Mouse (Mus musculus): ENCODE measurements at regions not wholly inside any gene's neighbourhood (a gene's known extent, or its start where the extent isn't known, plus 50 kb on each side); places are given as distances from the start of the nearest gene placed in this dataset.

- DNase-seq (ENCODE audit: inconsistent ontology term) = peak; percentile 96
Measured at GRCm38 (mm10) chr14:25226155-25226839, 232.7 kb upstream of the Zmiz1 start.

GRCm38 (mm10) chr14:25226840-25227506 lies 232.0 kb upstream of the Zmiz1 start:
- DNase-seq (ENCODE audit: inconsistent ontology term) = no peak

- no peak for DNase-seq (ENCODE audit: inconsistent ontology term)
Measured at GRCm38 (mm10) chr14:25228321-25229047, 230.5 kb upstream of the Zmiz1 start.

GRCm38 (mm10) chr14:25229569-25229968 lies 229.4 kb upstream of the Zmiz1 start:
- peak; percentile 68 for DNase-seq (ENCODE audit: inconsistent ontology term)

GRCm38 (mm10) chr14:25231881-25232280 lies 227.1 kb upstream of the Zmiz1 start:
- DNase-seq (ENCODE audit: inconsistent ontology term) = peak; percentile 35

GRCm38 (mm10) chr14:25236421-25236973 lies 222.5 kb upstream of the Zmiz1 start:
- DNase-seq (ENCODE audit: inconsistent ontology term) = no peak

- DNase-seq (ENCODE audit: inconsistent ontology term) = no peak
Measured at GRCm38 (mm10) chr14:25239335-25239960, 219.5 kb upstream of the Zmiz1 start.

GRCm38 (mm10) chr14:25242753-25243152 lies 216.2 kb upstream of the Zmiz1 start:
- no peak for DNase-seq (ENCODE audit: inconsistent ontology term)

- DNase-seq (ENCODE audit: inconsistent ontology term) = no peak
Measured at GRCm38 (mm10) chr14:25243289-25243688, 215.7 kb upstream of the Zmiz1 start.

- DNase-seq (ENCODE audit: inconsistent ontology term) = no peak
Measured at GRCm38 (mm10) chr14:25243698-25244097, 215.3 kb upstream of the Zmiz1 start.

- no peak for DNase-seq (ENCODE audit: inconsistent ontology term)
Measured at GRCm38 (mm10) chr14:25244841-25245240, 214.1 kb upstream of the Zmiz1 start.

GRCm38 (mm10) chr14:25245691-25246090 lies 213.3 kb upstream of the Zmiz1 start:
- no peak for DNase-seq (ENCODE audit: inconsistent ontology term)

GRCm38 (mm10) chr14:25248941-25249340 lies 210.0 kb upstream of the Zmiz1 start:
- peak; percentile 47 for DNase-seq (ENCODE audit: inconsistent ontology term)

GRCm38 (mm10) chr14:25253016-25253850 lies 205.8 kb upstream of the Zmiz1 start:
- no peak for DNase-seq (ENCODE audit: inconsistent ontology term)

GRCm38 (mm10) chr14:25263121-25263520 lies 195.9 kb upstream of the Zmiz1 start:
- no peak for DNase-seq (ENCODE audit: inconsistent ontology term)

GRCm38 (mm10) chr14:25266846-25267245 lies 192.1 kb upstream of the Zmiz1 start:
- no peak for DNase-seq (ENCODE audit: inconsistent ontology term)

GRCm38 (mm10) chr14:25268090-25268631 lies 190.8 kb upstream of the Zmiz1 start:
- no peak for DNase-seq (ENCODE audit: inconsistent ontology term)

- DNase-seq (ENCODE audit: inconsistent ontology term) = peak; percentile 16
Measured at GRCm38 (mm10) chr14:25270227-25270876, 188.6 kb upstream of the Zmiz1 start.

GRCm38 (mm10) chr14:25272366-25273156 lies 186.4 kb upstream of the Zmiz1 start:
- DNase-seq (ENCODE audit: inconsistent ontology term) = no peak

Measured in Muller cell, postnatal 12 days (primary cell).